Mouse (Mus musculus): ENCODE measurements around the gene Slc25a18. TPM values are rescaled to one million over a fixed set of nuclear protein-coding genes. Genes with fewer than 3 reads are reported as not detected.
A peak's percentile ranks its signal among the peaks of the same experiment; 100 is the strongest.

The Slc25a18 gene
- polyA plus RNA-seq, 1 experiment: not detected

DNA sequence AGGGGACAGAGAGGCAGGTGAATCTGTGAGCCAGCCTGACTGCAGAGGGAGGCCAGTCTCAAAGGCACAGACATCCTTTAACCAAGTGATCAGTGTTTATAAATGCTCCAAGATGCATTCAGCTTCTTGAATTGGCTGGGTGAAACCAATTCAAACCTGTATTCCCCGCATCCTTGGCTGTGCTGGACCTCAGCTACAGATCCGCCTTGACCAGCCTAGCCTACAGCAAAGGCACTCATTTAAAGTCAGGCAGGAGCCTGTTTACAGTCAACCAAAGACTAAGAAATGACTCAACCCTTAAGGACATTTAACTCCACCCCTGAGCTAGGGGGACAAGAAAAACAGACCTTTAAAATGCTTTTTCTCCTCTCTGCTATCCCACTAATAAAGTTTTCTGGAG is 45.9 kb downstream of the Slc25a18 start:
- Histone ChIP-seq H3K27ac (ENCODE audit: insufficient read depth, low read length) (no peak overlapping the region), H3K9me3 (replicated peaks; ENCODE audit: control insufficient read depth, insufficient read depth, low read length, poor library complexity, severe bottlenecking) (peaks cover 36% of the 10 kb centered on the region), H3K4me3 (ENCODE audit: low read depth, low read length) (no peak overlapping the region), H3K4me1 (ENCODE audit: control insufficient read depth, insufficient read depth, low read length) (no peaks in the 10 kb centered on the region), H3K9ac (ENCODE audit: low read depth, poor library complexity, severe bottlenecking) (no peak overlapping the region), H3K36me3 (ENCODE audit: control insufficient read depth, insufficient read depth, low read length, poor library complexity, severe bottlenecking) (peaks cover 28% of the 10 kb centered on the region), H3K27me3 (ENCODE audit: control insufficient read depth, insufficient read depth, low read length, poor library complexity, severe bottlenecking) (no peaks in the 10 kb centered on the region)
- TF ChIP-seq CTCF (IDR thresholded peaks at IDR 0.05; ENCODE audit: low read depth, low read length) (no peak), POLR2A (IDR thresholded peaks at IDR 0.05; ENCODE audit: insufficient read depth, low read length) (no peak), EP300 (IDR thresholded peaks at IDR 0.05; ENCODE audit: insufficient read depth, low read depth, low read length) (no peak)

GRCm38 (mm10) chr6:120820144-120820543 is 46.8 kb downstream of the Slc25a18 start:
- Histone ChIP-seq H3K4me1 (ENCODE audit: control insufficient read depth, insufficient read depth, low read length) (no peaks in the 10 kb centered on the region), H3K27ac (ENCODE audit: insufficient read depth, low read length) (no peak overlapping the region), H3K4me3 (ENCODE audit: low read depth, low read length) (no peak overlapping the region), H3K9ac (ENCODE audit: low read depth, poor library complexity, severe bottlenecking) (no peak overlapping the region), H3K9me3 (replicated peaks; ENCODE audit: control insufficient read depth, insufficient read depth, low read length, poor library complexity, severe bottlenecking) (peaks cover 36% of the 10 kb centered on the region), H3K27me3 (ENCODE audit: control insufficient read depth, insufficient read depth, low read length, poor library complexity, severe bottlenecking) (no peaks in the 10 kb centered on the region), H3K36me3 (ENCODE audit: control insufficient read depth, insufficient read depth, low read length, poor library complexity, severe bottlenecking) (peaks cover 28% of the 10 kb centered on the region)
- TF ChIP-seq CTCF (IDR thresholded peaks at IDR 0.05; ENCODE audit: low read depth, low read length): no peak
- TF ChIP-seq EP300 (IDR thresholded peaks at IDR 0.05; ENCODE audit: insufficient read depth, low read depth, low read length): no peak
- no peak for TF ChIP-seq POLR2A (IDR thresholded peaks at IDR 0.05; ENCODE audit: insufficient read depth, low read length)

- Histone ChIP-seq H3K4me1 (ENCODE audit: control insufficient read depth, insufficient read depth, low read length) (no peaks in the 10 kb centered on the region), H3K36me3 (ENCODE audit: control insufficient read depth, insufficient read depth, low read length, poor library complexity, severe bottlenecking) (peaks cover 28% of the 10 kb centered on the region), H3K27ac (ENCODE audit: insufficient read depth, low read length) (no peak overlapping the region), H3K9me3 (replicated peaks; ENCODE audit: control insufficient read depth, insufficient read depth, low read length, poor library complexity, severe bottlenecking) (peaks cover 36% of the 10 kb centered on the region), H3K4me3 (ENCODE audit: low read depth, low read length) (no peak overlapping the region), H3K9ac (ENCODE audit: low read depth, poor library complexity, severe bottlenecking) (no peak overlapping the region), H3K27me3 (ENCODE audit: control insufficient read depth, insufficient read depth, low read length, poor library complexity, severe bottlenecking) (no peaks in the 10 kb centered on the region)
- TF ChIP-seq EP300 (IDR thresholded peaks at IDR 0.05; ENCODE audit: insufficient read depth, low read depth, low read length): no peak
- no peak for TF ChIP-seq CTCF (IDR thresholded peaks at IDR 0.05; ENCODE audit: low read depth, low read length)
- no peak for TF ChIP-seq POLR2A (IDR thresholded peaks at IDR 0.05; ENCODE audit: insufficient read depth, low read length)
These were observed 47.6 kb downstream of the Slc25a18 start for GRCm38 (mm10) chr6:120820941-120821340.

DNA sequence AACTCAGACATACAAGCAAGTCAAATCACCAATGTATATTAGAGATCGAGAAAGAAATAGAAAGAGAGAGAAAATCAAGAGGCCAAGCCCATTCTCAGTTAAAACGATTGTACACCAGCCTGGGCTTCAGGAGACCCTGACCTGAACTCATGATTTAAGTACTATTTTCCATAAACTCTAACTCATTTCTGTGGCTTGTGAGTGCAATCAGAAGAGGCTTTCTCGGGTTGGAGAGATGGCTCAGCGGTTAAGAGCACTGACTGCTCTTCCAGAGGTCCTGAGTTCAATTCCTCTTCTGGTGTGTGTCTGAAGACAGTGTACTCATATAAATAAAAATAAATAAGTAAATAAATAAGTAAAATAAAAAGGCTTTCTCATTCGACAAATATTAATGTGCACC is 48.3 kb downstream of the Slc25a18 start:
- H3K9me3 ChIP-seq (replicated peaks; ENCODE audit: control insufficient read depth, insufficient read depth, low read length, poor library complexity, severe bottlenecking): peaks cover 36% of the 10 kb centered on the region
- peak overlapping the region; percentile 36; the same call in 1 of the 2 replicates for H3K4me3 ChIP-seq (ENCODE audit: low read depth, low read length)
- H3K27me3 ChIP-seq (ENCODE audit: control insufficient read depth, insufficient read depth, low read length, poor library complexity, severe bottlenecking): no peaks in the 10 kb centered on the region
- no peaks in the 10 kb centered on the region for H3K4me1 ChIP-seq (ENCODE audit: control insufficient read depth, insufficient read depth, low read length)
- TF ChIP-seq CTCF (IDR thresholded peaks at IDR 0.05; ENCODE audit: low read depth, low read length) (no peak), EP300 (IDR thresholded peaks at IDR 0.05; ENCODE audit: insufficient read depth, low read depth, low read length) (no peak), POLR2A (IDR thresholded peaks at IDR 0.05; ENCODE audit: insufficient read depth, low read length) (no peak)
- peak overlapping the region; percentile 34 for H3K9ac ChIP-seq (ENCODE audit: low read depth, poor library complexity, severe bottlenecking)
- peaks cover 28% of the 10 kb centered on the region for H3K36me3 ChIP-seq (ENCODE audit: control insufficient read depth, insufficient read depth, low read length, poor library complexity, severe bottlenecking)
- no peak overlapping the region for H3K27ac ChIP-seq (ENCODE audit: insufficient read depth, low read length)

GRCm38 (mm10) chr6:120822307-120822928 is 49.0 kb downstream of the Slc25a18 start, which contains the start of gene Atp6v1e1:
Atp6v1e1 (minus strand) TSS chr6:120822793.
- Histone ChIP-seq H3K9me3 (replicated peaks; ENCODE audit: control insufficient read depth, insufficient read depth, low read length, poor library complexity, severe bottlenecking) (peaks cover 32% of the 10 kb centered on the region), H3K9ac (ENCODE audit: low read depth, poor library complexity, severe bottlenecking) (peak within 1 kb of the TSS; percentile 34), H3K36me3 (ENCODE audit: control insufficient read depth, insufficient read depth, low read length, poor library complexity, severe bottlenecking) (peaks cover 25% of the 10 kb centered on the region), H3K4me3 (ENCODE audit: low read depth, low read length) (peak within 1 kb of the TSS; percentile 87), H3K4me1 (ENCODE audit: control insufficient read depth, insufficient read depth, low read length) (no peaks in the 10 kb centered on the region), H3K27ac (ENCODE audit: insufficient read depth, low read length) (peak within 1 kb of the TSS; percentile 28), H3K27me3 (ENCODE audit: control insufficient read depth, insufficient read depth, low read length, poor library complexity, severe bottlenecking) (no peaks in the 10 kb centered on the region)
- TF ChIP-seq CTCF (IDR thresholded peaks at IDR 0.05; ENCODE audit: low read depth, low read length): no peak
- TF ChIP-seq POLR2A (IDR thresholded peaks at IDR 0.05; ENCODE audit: insufficient read depth, low read length): peak; percentile 19

GRCm38 (mm10) chr6:120822937-120823614 is 49.7 kb downstream of the Slc25a18 start:
- peaks cover 19% of the 10 kb centered on the region for H3K36me3 ChIP-seq (ENCODE audit: control insufficient read depth, insufficient read depth, low read length, poor library complexity, severe bottlenecking)
- H3K4me1 ChIP-seq (ENCODE audit: control insufficient read depth, insufficient read depth, low read length): no peaks in the 10 kb centered on the region
- H3K27me3 ChIP-seq (ENCODE audit: control insufficient read depth, insufficient read depth, low read length, poor library complexity, severe bottlenecking): no peaks in the 10 kb centered on the region
- H3K9ac ChIP-seq (ENCODE audit: low read depth, poor library complexity, severe bottlenecking): no peak overlapping the region; the same call in 1 of the 2 replicates
- peaks cover 26% of the 10 kb centered on the region for H3K9me3 ChIP-seq (replicated peaks; ENCODE audit: control insufficient read depth, insufficient read depth, low read length, poor library complexity, severe bottlenecking)
- H3K4me3 ChIP-seq (ENCODE audit: low read depth, low read length): peak overlapping the region; percentile 46; the same call in 1 of the 2 replicates
- TF ChIP-seq POLR2A (IDR thresholded peaks at IDR 0.05; ENCODE audit: insufficient read depth, low read length) (no peak), EP300 (IDR thresholded peaks at IDR 0.05; ENCODE audit: insufficient read depth, low read depth, low read length) (no peak), CTCF (IDR thresholded peaks at IDR 0.05; ENCODE audit: low read depth, low read length) (no peak)
- H3K27ac ChIP-seq (ENCODE audit: insufficient read depth, low read length): peak overlapping the region; percentile 28

Data from ES-Bruce4 (cell line).